Mouse (Mus musculus) megakaryocyte, embryonic 14.5 days (primary cell): Measurements from ENCODE around the gene Aimp1. TPM values are rescaled to one million over a fixed set of nuclear protein-coding genes. Genes with fewer than 3 reads are reported as not detected.

Source experiments
- H3K27me3 ChIP-seq: replicated peaks from 2 replicates; pipeline ENCODE3; 2012; ENCODE audit warnings: inconsistent platforms
- H3K36me3 ChIP-seq: replicated peaks from 2 replicates; pipeline ENCODE3; 2012; ENCODE audit warnings: low read length, inconsistent platforms, mixed read lengths
- H3K4me1 ChIP-seq: 2 replicates; pipeline ENCODE4 v1.6.1; 2012; ENCODE audit warnings: inconsistent platforms
- H3K4me3 ChIP-seq: replicated peaks from 2 replicates; pipeline ENCODE3; 2012; ENCODE audit warnings: moderate library complexity, mild to moderate bottlenecking, inconsistent platforms
- H3K9me3 ChIP-seq: 2 replicates; pipeline ENCODE4 v1.6.1; 2012; ENCODE audit warnings: inconsistent platforms
- FLI1 ChIP-seq: IDR thresholded peaks from 2 replicates; pipeline ENCODE4 v1.6.1; 2012; ENCODE audit warnings: low read length, inconsistent platforms, mixed read lengths
- GATA1 ChIP-seq: IDR thresholded peaks from 3 replicates; pipeline ENCODE4 v1.6.1; 2012; ENCODE audit warnings: mixed read lengths, low read length, inconsistent platforms, borderline replicate concordance
- polyA plus RNA-seq: library from polyadenylated mRNA; stranded (reverse); fragments of >175 nt; gene quantifications from 2 replicates; pipeline ENCODE4 v1.2.3, GENCODE M21; 2012; ENCODE audit warnings: low replicate concordance; ENCODE audit not compliant: insufficient read depth

Aimp1 gene
- polyA plus RNA-seq = 13.0 TPM in 1 of 2 replicates, not detected in the other

DNA sequence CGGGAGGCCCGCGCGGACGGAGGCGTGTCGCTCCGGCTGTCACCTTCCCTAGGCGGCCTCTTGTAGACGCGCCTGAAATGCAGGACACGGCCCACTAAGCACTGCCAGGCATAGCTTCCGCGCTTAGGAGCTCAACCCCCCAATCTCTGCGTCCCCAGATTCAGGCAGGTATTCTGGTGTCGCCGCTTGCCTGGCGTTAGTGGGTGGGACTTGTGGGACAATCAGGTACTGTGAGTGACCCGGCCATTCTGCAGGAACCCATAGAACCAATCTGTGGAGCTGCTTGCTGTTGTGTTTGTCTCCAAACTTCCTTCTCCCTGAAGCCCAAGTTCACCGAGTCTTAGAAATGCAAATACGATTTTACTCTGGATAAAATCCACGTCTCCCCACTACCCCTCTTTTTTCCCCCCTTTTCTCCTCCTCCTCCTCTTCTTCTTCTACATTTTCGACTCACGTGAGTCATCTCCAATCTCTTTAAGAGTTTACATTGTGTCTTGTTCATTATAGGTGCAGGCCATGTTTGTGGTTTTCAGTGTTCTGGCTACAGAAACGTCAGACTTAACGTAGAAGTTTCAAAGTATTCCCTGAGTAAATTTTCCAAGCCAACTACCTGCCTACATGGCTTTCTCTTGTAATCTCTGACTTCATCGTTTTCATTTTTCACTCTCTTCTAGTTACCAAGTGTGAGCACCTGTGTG is at the start of gene Aimp1:
TSS of gene Aimp1 (minus strand) at position 140 of the 698 bp plus-strand sequence.
- H3K9me3 ChIP-seq = no peaks in the 10 kb centered on the region
- H3K27me3 ChIP-seq = no peaks in the 10 kb centered on the region
- H3K4me1 ChIP-seq = peaks cover 28% of the 10 kb centered on the region
- H3K36me3 ChIP-seq = peaks cover 25% of the 10 kb centered on the region
- TF ChIP-seq FLI1 (no peak), GATA1 (no peak)
- peak within 1 kb of the TSS; percentile 96 for H3K4me3 ChIP-seq

DNA sequence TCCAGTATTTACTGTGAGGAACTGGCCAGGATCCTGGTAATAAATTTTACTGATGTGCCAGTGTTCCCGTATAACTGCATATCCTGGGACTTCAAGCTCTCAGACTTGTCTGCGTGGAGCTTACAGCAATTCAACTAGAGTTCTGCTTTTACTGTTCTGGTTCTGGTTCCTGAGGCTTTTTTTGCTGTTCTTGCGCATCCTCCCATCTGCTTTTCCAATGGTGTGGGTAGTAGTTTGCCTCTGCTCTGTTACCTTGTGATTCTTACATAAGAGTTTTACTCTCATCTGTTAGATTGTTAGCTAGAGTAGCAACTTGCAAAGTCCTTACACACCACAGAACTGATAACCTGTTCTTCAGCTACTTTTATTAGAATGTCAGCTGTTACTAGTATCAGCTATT is 40.2 kb upstream of the Aimp1 start:
- no peak for TF ChIP-seq GATA1
- H3K9me3 ChIP-seq = no peaks in the 10 kb centered on the region
- no peaks in the 10 kb centered on the region for H3K27me3 ChIP-seq
- H3K36me3 ChIP-seq = peaks cover 76% of the 10 kb centered on the region
- H3K4me3 ChIP-seq = no peak overlapping the region
- no peaks in the 10 kb centered on the region for H3K4me1 ChIP-seq

DNA sequence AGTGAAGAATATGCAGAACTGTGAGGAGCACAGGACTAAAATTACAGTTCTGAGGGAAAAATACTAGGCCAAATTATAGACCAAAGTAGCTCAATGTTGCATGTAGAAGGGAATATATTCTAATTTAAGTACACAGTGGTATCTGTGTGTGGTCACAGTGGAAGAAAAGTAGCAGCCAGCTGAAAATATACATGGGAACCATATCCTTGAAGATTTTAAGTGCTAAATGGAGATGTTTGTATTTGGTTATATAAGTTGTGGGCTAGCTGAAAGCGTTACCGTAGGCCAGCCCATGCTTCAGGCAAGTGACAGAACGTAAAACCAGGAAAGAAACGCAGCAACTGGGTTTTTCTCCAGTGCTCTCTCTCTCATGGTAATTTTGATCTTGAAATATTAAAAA is 33.1 kb upstream of the Aimp1 start:
- no peak overlapping the region for H3K4me3 ChIP-seq
- no peaks in the 10 kb centered on the region for H3K4me1 ChIP-seq
- no peaks in the 10 kb centered on the region for H3K27me3 ChIP-seq
- H3K9me3 ChIP-seq = no peaks in the 10 kb centered on the region
- peaks cover 40% of the 10 kb centered on the region for H3K36me3 ChIP-seq
- TF ChIP-seq GATA1 = no peak
- TF ChIP-seq FLI1 = no peak

DNA sequence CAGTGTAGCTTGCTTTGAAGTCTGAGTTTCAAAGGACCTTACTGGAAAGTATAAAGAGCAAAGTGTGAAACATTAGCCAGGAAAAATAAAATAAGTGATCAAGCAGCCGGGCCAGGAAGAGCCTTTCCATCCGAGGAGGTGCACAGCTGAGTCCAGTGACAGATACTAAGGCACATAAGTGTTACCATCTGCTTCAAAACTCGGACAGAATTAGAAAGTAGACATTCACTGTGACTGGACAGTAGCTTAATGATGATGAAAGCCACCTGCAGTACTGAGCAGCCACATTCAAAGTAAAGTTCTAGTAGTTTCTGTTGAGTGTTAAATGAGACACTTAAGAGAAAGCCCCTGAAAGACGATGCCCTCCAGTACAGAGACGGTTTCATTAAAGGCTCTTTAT is 29.7 kb upstream of the Aimp1 start:
- no peak overlapping the region for H3K4me3 ChIP-seq
- H3K36me3 ChIP-seq = peaks cover 30% of the 10 kb centered on the region
- H3K27me3 ChIP-seq = no peaks in the 10 kb centered on the region
- no peaks in the 10 kb centered on the region for H3K4me1 ChIP-seq
- no peaks in the 10 kb centered on the region for H3K9me3 ChIP-seq
- TF ChIP-seq FLI1 = no peak
- no peak for TF ChIP-seq GATA1

DNA sequence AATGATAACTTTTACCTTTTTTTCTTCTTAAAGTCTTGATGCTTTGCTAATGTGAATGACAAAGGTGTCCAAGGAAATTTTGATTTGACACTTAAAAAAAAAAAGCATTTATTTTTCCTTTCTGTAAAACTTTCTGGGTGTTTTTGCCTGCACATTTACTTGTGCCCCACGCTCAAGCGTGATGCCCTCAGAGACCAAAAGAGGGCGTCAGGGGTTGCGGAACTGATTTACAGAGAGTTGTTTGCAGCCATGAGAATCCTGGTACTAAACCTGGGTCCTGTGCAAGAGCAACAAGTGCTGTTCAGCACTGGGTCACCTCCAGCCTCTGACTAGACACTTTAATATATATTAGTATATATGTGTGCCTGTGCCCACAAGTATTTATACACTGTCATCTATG is 22.8 kb upstream of the Aimp1 start:
- Histone ChIP-seq H3K9me3 (no peaks in the 10 kb centered on the region), H3K36me3 (peaks cover 37% of the 10 kb centered on the region), H3K4me3 (no peak overlapping the region), H3K4me1 (no peaks in the 10 kb centered on the region), H3K27me3 (no peaks in the 10 kb centered on the region)
- TF ChIP-seq FLI1 (no peak), GATA1 (no peak)

DNA sequence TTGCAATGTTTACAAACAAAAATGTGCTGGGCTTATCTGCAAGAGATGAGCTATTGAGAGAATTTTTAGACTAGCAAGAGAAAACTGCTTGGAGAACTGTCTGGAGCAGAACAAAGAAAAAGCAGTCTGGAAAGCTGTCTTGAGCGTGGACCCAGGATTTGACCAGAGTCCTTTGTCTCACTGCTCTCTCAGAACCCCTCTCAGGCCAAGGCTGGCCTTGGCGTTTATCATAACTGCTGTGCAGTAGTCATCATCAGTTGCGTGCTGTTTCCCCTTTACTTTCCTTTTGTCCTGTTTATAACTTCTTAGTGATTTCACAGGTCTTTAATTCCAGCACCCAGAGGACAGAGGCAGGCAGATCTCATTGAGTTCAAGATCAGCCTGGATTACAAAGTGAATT is 20.0 kb upstream of the Aimp1 start:
- H3K4me3 ChIP-seq = no peak overlapping the region
- no peaks in the 10 kb centered on the region for H3K9me3 ChIP-seq
- no peaks in the 10 kb centered on the region for H3K27me3 ChIP-seq
- peaks cover 46% of the 10 kb centered on the region for H3K36me3 ChIP-seq
- no peaks in the 10 kb centered on the region for H3K4me1 ChIP-seq
- TF ChIP-seq GATA1 (no peak), FLI1 (no peak)

DNA sequence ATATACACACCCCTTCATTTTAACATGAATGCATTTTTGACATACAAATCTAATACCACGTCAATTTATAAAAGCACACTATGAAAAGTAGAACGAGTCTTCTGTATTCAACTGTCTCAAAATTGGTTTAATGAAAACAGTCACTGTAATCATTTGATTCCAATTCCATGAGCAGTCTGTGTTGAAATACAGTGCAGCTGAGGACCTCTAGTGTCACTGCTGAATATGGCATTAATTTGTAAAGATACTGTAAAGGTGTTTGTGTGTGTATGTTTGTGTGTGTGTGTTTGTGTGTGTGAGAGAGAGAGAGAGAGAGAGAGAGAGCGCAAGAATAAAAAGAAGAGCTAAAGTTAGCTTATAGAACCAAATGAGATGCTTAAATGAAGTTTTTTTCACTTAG is 17.2 kb upstream of the Aimp1 start:
- TF ChIP-seq FLI1 (no peak), GATA1 (no peak)
- Histone ChIP-seq H3K36me3 (peaks cover 32% of the 10 kb centered on the region), H3K9me3 (no peaks in the 10 kb centered on the region), H3K27me3 (no peaks in the 10 kb centered on the region), H3K4me1 (no peaks in the 10 kb centered on the region), H3K4me3 (no peak overlapping the region)

DNA sequence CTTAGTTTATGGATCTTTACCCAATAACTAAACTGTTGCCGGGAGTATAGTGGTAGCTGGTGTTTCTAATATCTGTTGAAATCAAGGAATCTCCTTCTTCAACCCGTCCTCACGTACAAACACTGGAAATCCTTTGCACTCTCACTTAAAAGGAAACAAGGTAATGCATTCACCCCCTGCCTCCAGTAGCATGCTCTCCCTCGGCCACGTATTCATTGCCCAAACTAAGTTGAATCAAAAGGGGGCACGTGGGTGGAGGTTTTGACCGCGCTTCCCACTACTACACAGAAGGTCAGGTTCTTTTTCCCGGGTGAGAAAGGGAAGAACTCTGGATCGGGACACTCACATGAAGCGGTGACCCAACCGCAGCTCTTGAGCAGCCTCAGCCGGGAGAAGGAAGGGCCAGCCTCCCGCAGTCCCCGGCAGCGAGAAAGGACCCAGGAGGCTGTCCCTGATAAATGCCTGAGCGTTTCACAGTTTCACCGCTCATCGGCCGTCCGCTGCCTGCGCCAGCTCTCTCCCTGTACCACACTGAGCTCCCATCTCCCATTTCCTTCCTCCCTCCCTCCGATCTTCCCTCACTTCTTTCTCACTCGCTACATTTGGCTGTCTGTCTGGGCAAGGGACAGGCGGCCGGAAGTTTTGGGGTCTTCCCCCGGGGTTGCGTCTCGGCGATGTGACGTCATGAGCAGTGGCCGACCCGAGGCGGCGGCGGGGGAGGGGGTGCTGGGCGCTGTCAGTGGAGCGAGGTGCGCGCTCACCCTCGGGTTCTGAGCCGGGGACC is 531 bp downstream of the Aimp1 start, which contains the start of gene Tbck:
TSS of gene Tbck (plus strand) at position 698 of the 784 bp plus-strand sequence.
- peak within 1 kb of the TSS; percentile 96 for H3K4me3 ChIP-seq
- H3K27me3 ChIP-seq = no peaks in the 10 kb centered on the region
- peaks cover 30% of the 10 kb centered on the region for H3K4me1 ChIP-seq
- TF ChIP-seq GATA1 (no peak), FLI1 (peak; percentile 48; the same call in 1 of the 2 replicates)
- peaks cover 21% of the 10 kb centered on the region for H3K36me3 ChIP-seq
- no peaks in the 10 kb centered on the region for H3K9me3 ChIP-seq

DNA sequence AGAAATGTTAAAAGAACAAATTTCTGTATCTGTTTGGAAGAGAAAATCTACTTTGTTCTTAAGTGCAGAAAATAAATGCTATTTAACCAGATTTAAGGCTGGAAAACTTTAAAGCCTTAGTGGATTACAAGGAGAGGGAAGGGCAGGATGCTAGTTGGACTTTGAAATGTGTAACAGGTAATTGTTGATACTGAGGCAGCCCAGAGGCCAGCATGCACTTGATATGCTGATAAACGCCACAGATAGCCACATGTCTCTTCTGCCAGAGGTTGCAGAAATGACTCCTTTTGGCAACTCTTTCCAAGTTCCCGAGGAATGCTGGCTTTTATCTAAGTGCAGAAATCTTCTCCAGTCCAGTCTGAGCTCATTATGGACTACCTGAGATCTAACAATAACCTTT is 6.7 kb downstream of the Aimp1 start:
- peaks cover 48% of the 10 kb centered on the region for H3K36me3 ChIP-seq
- no peaks in the 10 kb centered on the region for H3K9me3 ChIP-seq
- no peak overlapping the region for H3K4me3 ChIP-seq
- no peak for TF ChIP-seq GATA1
- TF ChIP-seq FLI1 = no peak
- no peaks in the 10 kb centered on the region for H3K27me3 ChIP-seq
- H3K4me1 ChIP-seq = peaks cover 10% of the 10 kb centered on the region

DNA sequence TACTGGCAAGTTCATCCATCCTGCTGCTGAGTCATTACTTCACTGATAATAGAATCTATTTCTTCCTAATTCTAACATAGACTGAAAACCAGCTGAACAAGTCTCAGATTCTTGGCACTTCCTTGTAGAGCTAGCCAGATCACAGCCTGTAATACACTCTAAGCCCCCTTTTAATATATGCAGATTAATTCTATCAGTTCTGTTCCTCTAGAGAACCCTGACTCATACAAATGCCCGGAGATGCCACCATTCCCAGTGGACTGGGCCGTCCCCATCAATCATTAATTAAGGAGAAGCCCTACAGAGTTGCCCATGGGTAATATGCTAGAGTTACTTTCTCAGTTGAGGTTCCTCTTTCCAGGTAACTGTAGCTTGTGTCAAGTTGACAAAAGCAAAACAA is 28.2 kb downstream of the Aimp1 start:
- Histone ChIP-seq H3K4me1 (no peaks in the 10 kb centered on the region), H3K27me3 (no peaks in the 10 kb centered on the region), H3K4me3 (no peak overlapping the region), H3K36me3 (peaks cover 26% of the 10 kb centered on the region), H3K9me3 (no peaks in the 10 kb centered on the region)
- TF ChIP-seq GATA1 (no peak), FLI1 (no peak)
